Mouse (Mus musculus): ENCODE data around the gene Hfe2.

DNA sequence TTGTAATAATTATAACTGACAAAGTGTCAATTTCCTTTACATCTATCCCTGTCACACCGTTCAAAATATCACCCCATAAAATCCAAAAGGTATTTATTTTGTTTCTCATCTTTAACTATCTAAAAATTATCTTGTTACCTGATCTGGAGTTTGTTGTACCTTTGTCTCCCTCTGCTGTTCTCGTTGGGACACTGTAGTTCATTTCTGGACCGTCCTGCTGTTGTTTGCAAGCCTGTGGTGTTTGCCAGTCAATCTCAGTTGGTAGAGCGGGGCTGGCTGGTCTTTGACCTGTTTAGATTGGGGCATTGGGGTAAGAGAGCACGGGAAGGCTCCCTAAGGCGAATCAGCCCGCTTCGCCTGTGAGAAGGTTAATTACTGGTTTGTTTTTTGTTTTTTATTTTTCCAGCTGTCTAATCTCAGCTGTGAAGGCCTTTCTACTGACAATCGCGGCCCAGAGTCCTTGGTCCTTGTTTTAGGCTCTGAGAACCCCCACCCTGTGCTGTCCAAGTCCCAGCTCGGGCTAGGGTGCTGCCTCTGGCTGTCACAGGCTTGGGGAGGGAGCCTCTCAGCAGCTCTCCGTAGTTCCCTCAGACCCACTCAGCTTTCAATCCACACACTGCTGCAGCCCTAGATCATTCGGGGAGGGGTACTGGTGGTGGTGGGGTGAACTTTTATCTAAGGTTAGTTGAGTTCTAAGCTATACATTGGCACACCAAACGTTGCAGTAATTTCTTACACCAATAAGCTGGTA lies 16.5 kb downstream of the Hfe2 start:
- no peak for TF ChIP-seq CTCF (IDR thresholded peaks at IDR 0.05; ENCODE audit: low read depth, low read length)
- no peak for TF ChIP-seq POLR2A (IDR thresholded peaks at IDR 0.05; ENCODE audit: extremely low read depth, insufficient read depth, low read length)

Data from liver, adult 2 months (tissue).